Mouse (Mus musculus) E14TG2a.4 (cell line): ENCODE measurements around the gene Tcam1.

Source experiments
- CTCF ChIP-seq: conservative IDR thresholded peaks from 2 replicates; pipeline ENCODE4 v1.5.1; 2014; ENCODE audit warnings: low read length
- POU5F1 ChIP-seq: IDR thresholded peaks from 2 replicates; pipeline ENCODE4 v1.6.1; 2014; ENCODE audit warnings: low read length, borderline replicate concordance

DNA sequence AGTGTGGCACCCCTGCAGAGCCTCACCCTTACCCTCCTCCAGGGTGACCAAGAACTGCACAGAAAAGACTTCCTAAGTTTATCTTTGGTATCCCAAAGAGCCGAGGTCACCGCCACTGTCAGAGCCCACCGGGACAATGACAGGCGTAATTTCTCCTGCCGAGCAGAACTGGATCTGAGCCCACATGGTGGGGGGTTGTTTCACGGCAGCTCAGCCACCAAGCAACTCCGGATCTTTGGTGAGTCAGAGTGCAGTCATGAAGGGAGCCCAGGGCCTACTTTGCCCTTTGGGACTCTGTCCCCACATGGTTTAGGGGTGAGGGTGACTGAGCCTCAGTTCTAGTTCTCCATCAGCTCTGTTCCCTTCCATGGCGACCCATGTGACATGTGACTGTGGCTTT is 7.7 kb downstream of the Tcam1 start:
- TF ChIP-seq CTCF (no peak), POU5F1 (no peak)
